Comparison of ENCODE assay signal across 11 mouse cellular contexts in genomic region chr12:79846247-79847151, GRCm38 (mm10).
DNase-seq lines count a peak whose midpoint lies in the region; ATAC-seq and TF ChIP-seq lines count a peak whose summit lies in the region.
"Had no signal": no experiment of that assay in that cellular context is flagged by ENCODE, and none has a peak within 500 bp of the region (broad histone marks: within the 10 kb centered on the region; RNA-seq: fewer than 3 reads in every experiment).

No protein-coding gene starts in this region.

- no peak overlapping the region for H3K4me2 ChIP-seq in kidney, embryonic 15.5 days
- no peak overlapping the region for H3K4me2 ChIP-seq in embryonic facial prominence, embryonic 12.5 days (replicated peaks)
- no peak overlapping the region for H3K4me2 ChIP-seq in limb, embryonic 15.5 days

- no peaks in the 10 kb centered on the region for H3K9me3 ChIP-seq in kidney, embryonic 15.5 days (replicated peaks)
- no peaks in the 10 kb centered on the region for H3K9me3 ChIP-seq in embryonic facial prominence, embryonic 12.5 days
- no peaks in the 10 kb centered on the region for H3K9me3 ChIP-seq in limb, embryonic 15.5 days

- WGBS in kidney, embryonic 15.5 days: 33% methylated on average over 7 of the region's 7 CpGs
- 18% methylated on average over 7 of the region's 7 CpGs for WGBS in embryonic facial prominence, embryonic 12.5 days
- 29% methylated on average over 7 of the region's 7 CpGs for WGBS in limb, embryonic 15.5 days
- 67% methylated on average over 7 of the region's 7 CpGs for WGBS in cerebellum, adult 2 months

- no peak for DNase-seq in kidney, postnatal 14 days
- DNase-seq in Muller cell, postnatal 12 days (ENCODE audit: inconsistent ontology term): peak; percentile 60
- no peak for DNase-seq in cerebellum, adult 2 months
- no peak for DNase-seq in gastrocnemius, postnatal 25 days
- DNase-seq: heart, postnatal 14 days had no signal

- H3K9ac ChIP-seq in kidney, embryonic 15.5 days: no peak overlapping the region
- no peak overlapping the region for H3K9ac ChIP-seq in embryonic facial prominence, embryonic 12.5 days
- no peak overlapping the region for H3K9ac ChIP-seq in limb, embryonic 15.5 days

- peak overlapping the region; percentile 80 for H3K27ac ChIP-seq in kidney, embryonic 15.5 days
- peak overlapping the region; percentile 92 for H3K27ac ChIP-seq in embryonic facial prominence, embryonic 12.5 days
- peak overlapping the region; percentile 83 for H3K27ac ChIP-seq in limb, embryonic 15.5 days
- no peak overlapping the region for H3K27ac ChIP-seq in cerebellum, adult 2 months (ENCODE audit: insufficient read depth, low read length)
- H3K27ac ChIP-seq: macrophage had no signal

- no peaks in the 10 kb centered on the region for H3K27me3 ChIP-seq in kidney, embryonic 15.5 days
- no peaks in the 10 kb centered on the region for H3K27me3 ChIP-seq in embryonic facial prominence, embryonic 12.5 days
- H3K27me3 ChIP-seq in limb, embryonic 15.5 days: no peaks in the 10 kb centered on the region
- no peaks in the 10 kb centered on the region for H3K27me3 ChIP-seq in cerebellum, adult 2 months (ENCODE audit: control insufficient read depth, insufficient read depth, low read length)
- H3K27me3 ChIP-seq: Patski had no signal

- ATAC-seq in kidney, embryonic 15.5 days (replicated peaks; ENCODE audit: low FRiP score): no peak
- peak; percentile 83 for ATAC-seq in embryonic facial prominence, embryonic 12.5 days (ENCODE audit: insufficient number of reproducible peaks, insufficient read depth, low FRiP score, low TSS enrichment)
- peak; percentile 45; the same call in 1 of the 2 replicates for ATAC-seq in limb, embryonic 15.5 days (ENCODE audit: insufficient number of reproducible peaks, low FRiP score, low TSS enrichment, low read depth)
- ATAC-seq in CD4-positive, CD25-positive, alpha-beta regulatory T cell, adult 4 months: no peak
- ATAC-seq: Patski had no signal

- TF ChIP-seq POLR2A in cerebellum, adult 2 months (IDR thresholded peaks at IDR 0.05; ENCODE audit: borderline replicate concordance, insufficient read depth, low read length): no peak

- H3K4me3 ChIP-seq in kidney, embryonic 15.5 days (replicated peaks): no peak overlapping the region
- no peak overlapping the region for H3K4me3 ChIP-seq in embryonic facial prominence, embryonic 12.5 days
- no peak overlapping the region for H3K4me3 ChIP-seq in limb, embryonic 15.5 days
- H3K4me3 ChIP-seq in cerebellum, adult 2 months (replicated peaks; ENCODE audit: insufficient read depth, low read depth, low read length): no peak overlapping the region

- no peak for TF ChIP-seq CTCF in cerebellum, adult 2 months (IDR thresholded peaks at IDR 0.05; ENCODE audit: borderline replicate concordance, insufficient read depth, low read depth, low read length)

- H3K4me1 ChIP-seq in kidney, embryonic 15.5 days: peaks cover 83% of the 10 kb centered on the region
- peaks cover 85% of the 10 kb centered on the region for H3K4me1 ChIP-seq in embryonic facial prominence, embryonic 12.5 days
- H3K4me1 ChIP-seq in limb, embryonic 15.5 days: peaks cover 74% of the 10 kb centered on the region
- no peaks in the 10 kb centered on the region for H3K4me1 ChIP-seq in cerebellum, adult 2 months (ENCODE audit: control insufficient read depth, insufficient read depth, low read length)

- H3K36me3 ChIP-seq in kidney, embryonic 15.5 days: no peaks in the 10 kb centered on the region
- no peaks in the 10 kb centered on the region for H3K36me3 ChIP-seq in embryonic facial prominence, embryonic 12.5 days
- H3K36me3 ChIP-seq in limb, embryonic 15.5 days: no peaks in the 10 kb centered on the region

Comparison
In these comparisons a context has a peak if more than half of its experiments do, and no peak if none do; other contexts are left out.
1. ATAC-seq: peak in embryonic facial prominence, embryonic 12.5 days (single experiment) and limb, embryonic 15.5 days (single experiment); none in kidney, embryonic 15.5 days (single experiment) and CD4-positive, CD25-positive, alpha-beta regulatory T cell, adult 4 months (single experiment).